Mouse (Mus musculus): ENCODE data around the gene L3mbtl1. TPM values are rescaled to one million over a fixed set of nuclear protein-coding genes. Genes with fewer than 3 reads are reported as not detected.

Gene L3mbtl1
- polyA plus RNA-seq, 1 experiment from 2014 or later, result 0.11 TPM

DNA sequence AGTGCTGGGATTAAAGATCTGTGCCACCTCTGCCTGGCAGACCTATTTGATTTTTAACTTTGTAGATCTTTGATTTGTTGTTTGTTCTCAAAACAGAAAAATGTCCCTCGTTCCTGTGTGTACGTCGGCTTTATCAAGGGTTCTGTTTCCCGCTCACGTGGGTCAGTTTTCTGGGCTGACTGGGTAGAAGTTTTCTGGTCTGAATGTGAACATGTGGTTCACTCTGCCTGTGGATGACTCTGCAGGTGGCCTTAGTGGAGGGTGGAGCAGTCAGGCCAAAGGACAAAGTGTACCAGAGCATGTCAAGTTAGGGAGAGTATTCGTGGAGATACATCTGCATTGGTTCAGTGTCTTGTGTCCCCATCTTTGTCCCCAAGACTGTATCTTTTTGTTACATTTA is 41.1 kb downstream of the L3mbtl1 start:
- no peaks in the 10 kb centered on the region for H3K36me3 ChIP-seq (replicated peaks)
- H3K4me1 ChIP-seq, result no peaks in the 10 kb centered on the region
- H3K27ac ChIP-seq, result no peak overlapping the region
- no peak overlapping the region for H3K4me2 ChIP-seq
- 89% methylated on average over 6 of the region's 6 CpGs for WGBS
- H3K4me3 ChIP-seq (replicated peaks), result no peak overlapping the region
- peaks cover 3% of the 10 kb centered on the region; the same call in 1 of the 2 replicates for H3K27me3 ChIP-seq
- H3K9me3 ChIP-seq, result no peaks in the 10 kb centered on the region
- H3K9ac ChIP-seq, result no peak overlapping the region
- no peak for ATAC-seq (ENCODE audit: low FRiP score)

DNA sequence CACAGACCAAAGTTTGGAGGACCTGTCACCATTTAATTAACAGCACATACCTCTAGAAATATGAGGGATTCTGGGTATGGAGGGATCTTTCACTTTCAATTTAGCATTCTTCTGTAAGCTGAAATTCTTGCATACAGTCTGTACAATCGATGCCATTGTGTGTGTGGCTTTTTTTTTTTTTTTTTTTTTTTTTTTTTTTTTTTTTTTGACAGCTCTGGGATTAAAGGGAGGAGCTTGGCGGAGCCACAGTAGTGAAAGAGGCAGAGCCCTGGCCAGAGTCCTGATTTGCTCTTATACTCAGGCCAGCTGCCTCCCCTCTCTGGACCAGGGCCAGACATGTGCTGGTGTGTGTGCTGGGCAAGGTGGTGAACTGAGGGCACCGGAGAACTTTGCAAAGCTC is 42.7 kb downstream of the L3mbtl1 start:
- H3K4me2 ChIP-seq, result no peak overlapping the region

GRCm38 (mm10) chr2:162986764-162987163 is 43.5 kb downstream of the L3mbtl1 start:
- H3K4me1 ChIP-seq, result no peaks in the 10 kb centered on the region
- H3K4me2 ChIP-seq, result no peak overlapping the region
- H3K4me3 ChIP-seq (replicated peaks), result no peak overlapping the region
- H3K27ac ChIP-seq, result no peak overlapping the region
- no peaks in the 10 kb centered on the region for H3K9me3 ChIP-seq
- ATAC-seq (ENCODE audit: low FRiP score), result no peak
- no peak overlapping the region for H3K9ac ChIP-seq
- H3K27me3 ChIP-seq, result peaks cover 7% of the 10 kb centered on the region; the same call in 1 of the 2 replicates
- no peaks in the 10 kb centered on the region for H3K36me3 ChIP-seq (replicated peaks)
- WGBS, result 94% methylated on average over 3 of the region's 3 CpGs

More for the DNA sequence above, 42.7 kb downstream of the L3mbtl1 start:
- peaks cover 3% of the 10 kb centered on the region; the same call in 1 of the 2 replicates for H3K27me3 ChIP-seq
- WGBS, result 64% methylated on average over 3 of the region's 3 CpGs
- H3K9me3 ChIP-seq, result no peaks in the 10 kb centered on the region
- H3K27ac ChIP-seq, result no peak overlapping the region
- H3K4me3 ChIP-seq (replicated peaks), result no peak overlapping the region
- H3K36me3 ChIP-seq (replicated peaks), result no peaks in the 10 kb centered on the region
- no peak overlapping the region for H3K9ac ChIP-seq
- ATAC-seq (ENCODE audit: low FRiP score), result no peak
- H3K4me1 ChIP-seq, result no peaks in the 10 kb centered on the region

GRCm38 (mm10) chr2:162987218-162987617 is 43.9 kb downstream of the L3mbtl1 start, which contains the start of gene Sgk2:
Gene Sgk2, plus strand, starts transcription at chr2:162987330.
- no peaks in the 10 kb centered on the region for H3K4me1 ChIP-seq
- peaks cover 7% of the 10 kb centered on the region; the same call in 1 of the 2 replicates for H3K27me3 ChIP-seq
- no peak for ATAC-seq (ENCODE audit: low FRiP score)
- H3K4me2 ChIP-seq, result no peak within 1 kb of the TSS
- no peak within 1 kb of the TSS for H3K9ac ChIP-seq
- H3K9me3 ChIP-seq, result no peaks in the 10 kb centered on the region
- no peaks in the 10 kb centered on the region for H3K36me3 ChIP-seq (replicated peaks)
- H3K4me3 ChIP-seq (replicated peaks), result no peak within 1 kb of the TSS
- WGBS, result 71% methylated on average over 8 of the region's 8 CpGs
- H3K27ac ChIP-seq, result no peak within 1 kb of the TSS

- H3K9ac ChIP-seq, result no peak overlapping the region
- H3K27me3 ChIP-seq, result peaks cover 7% of the 10 kb centered on the region; the same call in 1 of the 2 replicates
- no peaks in the 10 kb centered on the region for H3K9me3 ChIP-seq
- no peak for ATAC-seq (ENCODE audit: low FRiP score)
- WGBS, result 90% methylated on average over 4 of the region's 4 CpGs
- no peak overlapping the region for H3K4me2 ChIP-seq
- no peak overlapping the region for H3K27ac ChIP-seq
- no peaks in the 10 kb centered on the region for H3K36me3 ChIP-seq (replicated peaks)
- H3K4me3 ChIP-seq (replicated peaks), result no peak overlapping the region
- no peaks in the 10 kb centered on the region for H3K4me1 ChIP-seq
Observed at GRCm38 (mm10) chr2:162988235-162988634, 45.0 kb downstream of the L3mbtl1 start.

GRCm38 (mm10) chr2:162991394-162992083 is 48.3 kb downstream of the L3mbtl1 start:
- no peak overlapping the region for H3K27ac ChIP-seq
- H3K36me3 ChIP-seq (replicated peaks), result no peaks in the 10 kb centered on the region
- peaks cover 7% of the 10 kb centered on the region; the same call in 1 of the 2 replicates for H3K27me3 ChIP-seq
- no peak overlapping the region for H3K4me3 ChIP-seq (replicated peaks)
- ATAC-seq (ENCODE audit: low FRiP score), result no peak
- no peak overlapping the region for H3K4me2 ChIP-seq
- H3K9ac ChIP-seq, result no peak overlapping the region
- WGBS, result 29% methylated on average over 6 of the region's 6 CpGs
- H3K4me1 ChIP-seq, result no peaks in the 10 kb centered on the region
- no peaks in the 10 kb centered on the region for H3K9me3 ChIP-seq

- Histone ChIP-seq H3K9me3 (no peaks in the 10 kb centered on the region), H3K4me2 (no peak overlapping the region), H3K36me3 (replicated peaks) (no peaks in the 10 kb centered on the region), H3K4me1 (no peaks in the 10 kb centered on the region), H3K4me3 (replicated peaks) (no peak overlapping the region), H3K9ac (no peak overlapping the region), H3K27me3 (peaks cover 3% of the 10 kb centered on the region; the same call in 1 of the 2 replicates), H3K27ac (no peak overlapping the region)
- no peak for ATAC-seq (ENCODE audit: low FRiP score)
Observed at GRCm38 (mm10) chr2:162992084-162992437, 48.8 kb downstream of the L3mbtl1 start.

GRCm38 (mm10) chr2:162993881-162994616 is 50.8 kb downstream of the L3mbtl1 start:
- no peak overlapping the region for H3K4me2 ChIP-seq
- no peak overlapping the region for H3K4me3 ChIP-seq (replicated peaks)
- peaks cover 3% of the 10 kb centered on the region; the same call in 1 of the 2 replicates for H3K27me3 ChIP-seq
- H3K27ac ChIP-seq, result no peak overlapping the region
- 82% methylated on average over 9 of the region's 9 CpGs for WGBS
- no peak for ATAC-seq (ENCODE audit: low FRiP score)
- H3K36me3 ChIP-seq (replicated peaks), result no peaks in the 10 kb centered on the region
- no peak overlapping the region for H3K9ac ChIP-seq
- H3K4me1 ChIP-seq, result peaks cover 4% of the 10 kb centered on the region; the same call in 1 of the 2 replicates
- no peaks in the 10 kb centered on the region for H3K9me3 ChIP-seq

DNA sequence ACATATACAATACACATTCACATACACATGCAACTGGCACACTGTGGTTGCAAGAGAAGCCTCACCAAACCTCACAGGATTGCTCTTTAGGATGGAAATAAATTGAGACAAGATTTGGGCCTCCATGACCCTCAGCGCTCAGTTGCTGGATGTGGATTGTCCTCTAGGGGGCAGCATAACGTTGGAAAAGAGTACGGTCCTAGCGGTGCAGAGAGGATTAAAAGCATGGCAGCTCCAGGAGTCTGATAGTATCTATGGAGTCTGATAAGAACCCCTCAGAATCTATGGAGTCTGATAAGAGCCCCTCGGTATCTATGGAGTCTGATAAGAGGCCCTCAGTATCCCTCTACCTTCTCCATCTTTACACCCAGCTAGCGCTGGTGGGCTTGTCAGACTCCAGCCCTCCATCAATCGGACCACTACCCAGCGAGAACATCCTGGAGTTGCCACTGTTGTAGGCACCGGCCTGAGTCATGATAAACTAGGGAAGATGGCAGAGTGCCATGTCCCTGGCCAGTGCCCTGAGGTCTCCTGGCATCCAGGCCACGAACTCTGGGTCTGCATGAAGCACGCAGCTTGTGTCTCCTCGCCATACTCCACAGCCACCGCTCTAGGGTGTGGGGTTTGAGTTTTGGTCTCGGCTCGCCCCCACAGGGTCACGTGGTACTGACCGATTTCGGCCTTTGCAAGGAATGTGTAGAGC is 55.4 kb downstream of the L3mbtl1 start:
- peaks cover 4% of the 10 kb centered on the region; the same call in 1 of the 2 replicates for H3K4me1 ChIP-seq
- 0 out of 2 replicates have a peak, but pooled peaks cover 6% of the 10 kb centered on the region for H3K27me3 ChIP-seq
- H3K9ac ChIP-seq, result no peak overlapping the region
- no peak overlapping the region for H3K27ac ChIP-seq
- WGBS, result 35% methylated on average over 18 of the region's 18 CpGs
- H3K36me3 ChIP-seq (replicated peaks), result no peaks in the 10 kb centered on the region
- ATAC-seq (ENCODE audit: low FRiP score), result peak; percentile 64; the same call in 1 of the 2 replicates
- no peaks in the 10 kb centered on the region for H3K9me3 ChIP-seq
- H3K4me2 ChIP-seq, result peak overlapping the region; percentile 25
- 0 out of 2 replicates have a peak overlapping the region, but pooled peaks have one; percentile 3 for H3K4me3 ChIP-seq (replicated peaks)

- Histone ChIP-seq H3K4me2 (no peak overlapping the region), H3K4me1 (peaks cover 4% of the 10 kb centered on the region; the same call in 1 of the 2 replicates), H3K4me3 (replicated peaks) (no peak overlapping the region), H3K27ac (no peak overlapping the region), H3K9ac (no peak overlapping the region), H3K36me3 (replicated peaks) (no peaks in the 10 kb centered on the region), H3K27me3 (0 out of 2 replicates have a peak, but pooled peaks cover 11% of the 10 kb centered on the region), H3K9me3 (no peaks in the 10 kb centered on the region)
- 29% methylated on average over 3 of the region's 3 CpGs for WGBS
- no peak for ATAC-seq (ENCODE audit: low FRiP score)
Observed at GRCm38 (mm10) chr2:162999744-163000143, 56.5 kb downstream of the L3mbtl1 start.

DNA sequence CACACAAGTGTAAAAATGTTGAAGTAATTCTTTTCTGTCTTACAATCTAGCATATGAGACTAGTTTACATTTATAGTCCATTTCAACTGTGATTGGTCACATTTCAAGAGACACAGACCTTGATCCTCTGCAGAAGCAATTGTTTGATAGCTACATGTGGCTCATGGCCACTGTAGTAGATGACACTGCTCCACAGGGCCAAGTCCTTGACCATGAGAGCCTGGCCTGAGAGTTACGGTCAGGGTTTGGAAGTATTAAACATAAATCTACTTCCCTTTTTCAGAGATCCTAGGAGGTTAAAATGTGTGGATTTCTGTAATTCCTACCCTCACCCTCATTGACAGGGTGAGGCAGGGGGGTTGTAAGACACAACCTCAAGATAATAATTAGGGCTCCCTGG is 57.8 kb downstream of the L3mbtl1 start:
- Histone ChIP-seq H3K4me3 (replicated peaks) (no peak overlapping the region), H3K36me3 (replicated peaks) (no peaks in the 10 kb centered on the region), H3K27me3 (0 out of 2 replicates have a peak, but pooled peaks cover 11% of the 10 kb centered on the region), H3K4me2 (no peak overlapping the region), H3K4me1 (peaks cover 4% of the 10 kb centered on the region; the same call in 1 of the 2 replicates), H3K9me3 (no peaks in the 10 kb centered on the region), H3K9ac (no peak overlapping the region), H3K27ac (no peak overlapping the region)
- no peak for ATAC-seq (ENCODE audit: low FRiP score)
- WGBS, result 98% methylated on average over 1 of the region's 1 CpGs

- no peak for ATAC-seq (ENCODE audit: low FRiP score)
- no peaks in the 10 kb centered on the region for H3K4me1 ChIP-seq
- no peak overlapping the region for H3K9ac ChIP-seq
- no peaks in the 10 kb centered on the region for H3K36me3 ChIP-seq (replicated peaks)
- H3K9me3 ChIP-seq, result no peaks in the 10 kb centered on the region
- WGBS, result 87% methylated on average over 4 of the region's 4 CpGs
- 0 out of 2 replicates have a peak, but pooled peaks cover 9% of the 10 kb centered on the region for H3K27me3 ChIP-seq
- H3K27ac ChIP-seq, result no peak overlapping the region
- no peak overlapping the region for H3K4me2 ChIP-seq
- no peak overlapping the region for H3K4me3 ChIP-seq (replicated peaks)
Observed at GRCm38 (mm10) chr2:163007299-163007698, 64.0 kb downstream of the L3mbtl1 start.

All from forebrain, embryonic 12.5 days (tissue).